Mouse (Mus musculus): ENCODE measurements at regions not wholly inside any gene's neighbourhood (a gene's known extent, or its start where the extent isn't known, plus 50 kb on each side); places are given as distances from the start of the nearest gene placed in this dataset.
"Not testable (repeated sequence)": the region's sequence is repeated elsewhere in the genome, so short reads cannot be mapped to it uniquely, and the experiment has no call there.

DNA sequence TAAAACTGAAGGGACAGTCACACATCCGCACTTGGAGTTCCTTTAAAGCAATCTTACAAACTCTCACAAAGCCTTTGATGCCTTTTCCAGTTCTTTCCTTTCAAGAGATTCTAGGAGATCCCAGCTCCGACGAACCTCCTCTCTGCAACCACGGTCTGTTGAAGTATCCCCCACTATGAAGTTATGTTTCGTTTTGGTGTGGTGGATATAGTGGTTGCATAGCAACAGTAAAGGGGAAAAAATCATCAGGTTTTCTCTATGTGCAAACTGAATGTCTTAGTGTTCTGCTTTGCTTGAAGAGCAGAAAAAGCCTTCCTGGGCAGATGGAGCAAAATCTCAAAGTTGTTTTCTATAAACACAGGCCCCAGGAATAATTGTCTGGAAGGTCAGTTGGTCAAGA, 147.4 kb upstream of the Dlgap1 start:
- no peak for DNase-seq (ENCODE audit: low spot score in 2 of 2)

DNA sequence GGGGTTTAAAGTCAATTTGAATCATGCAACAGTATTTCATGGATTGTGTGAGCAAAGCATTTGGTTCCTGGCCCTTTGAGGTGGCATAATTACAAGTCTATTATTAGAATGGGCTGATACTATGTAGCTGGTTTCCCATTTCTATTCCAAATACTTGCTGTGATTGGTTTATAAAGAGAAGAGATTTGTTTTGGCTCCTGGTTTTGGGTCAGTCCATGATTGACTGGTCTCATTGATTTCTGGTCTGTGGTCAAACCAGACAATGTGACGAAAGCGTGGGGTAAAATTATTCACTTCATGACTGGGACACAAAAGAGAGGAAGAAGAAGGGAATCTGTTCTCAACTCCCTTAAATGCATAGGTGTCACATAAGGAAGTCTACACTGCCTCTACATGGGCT, 147.0 kb upstream of the Dlgap1 start:
- no peak for DNase-seq (ENCODE audit: low spot score in 2 of 2)

DNA sequence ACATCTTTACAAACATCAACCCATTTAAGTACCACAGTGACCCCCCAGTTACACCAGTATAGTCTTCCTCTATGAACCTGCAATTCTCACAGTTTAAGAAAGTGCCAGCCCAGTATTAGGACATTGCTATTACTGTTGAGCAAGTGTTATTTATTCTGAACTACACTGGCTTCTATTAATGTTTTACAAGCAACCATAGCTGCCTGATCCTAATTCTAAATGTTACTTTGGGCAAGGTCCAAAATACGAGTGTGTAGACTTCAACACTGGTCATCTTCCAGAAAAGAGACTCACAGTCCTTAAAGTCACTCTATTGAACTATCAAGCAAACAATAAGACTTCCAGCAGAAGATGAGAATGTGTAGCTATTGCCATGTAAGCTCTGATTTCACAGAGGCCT, 146.0 kb upstream of the Dlgap1 start:
- DNase-seq (ENCODE audit: low spot score in 2 of 2), result no peak

DNA sequence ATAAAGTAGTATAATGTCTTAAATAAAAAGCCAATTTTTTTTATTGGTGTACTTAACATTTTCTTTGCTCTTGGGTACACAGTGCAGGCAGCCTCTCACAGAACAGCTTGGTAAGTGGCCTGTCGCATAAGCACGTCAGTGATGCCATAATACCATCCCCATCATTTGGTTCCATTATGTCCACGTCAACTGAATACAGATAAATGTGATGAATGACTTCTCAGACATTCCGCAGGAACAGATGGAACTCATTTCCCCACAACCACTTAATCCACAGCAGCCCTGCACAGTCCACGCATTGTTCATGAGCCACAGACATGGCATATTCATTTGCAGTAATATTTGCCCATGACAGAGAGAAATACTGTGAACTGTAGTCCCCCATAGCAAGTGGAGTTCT, 127.6 kb upstream of the Dlgap1 start:
- DNase-seq (ENCODE audit: low spot score in 2 of 2), result no peak

DNA sequence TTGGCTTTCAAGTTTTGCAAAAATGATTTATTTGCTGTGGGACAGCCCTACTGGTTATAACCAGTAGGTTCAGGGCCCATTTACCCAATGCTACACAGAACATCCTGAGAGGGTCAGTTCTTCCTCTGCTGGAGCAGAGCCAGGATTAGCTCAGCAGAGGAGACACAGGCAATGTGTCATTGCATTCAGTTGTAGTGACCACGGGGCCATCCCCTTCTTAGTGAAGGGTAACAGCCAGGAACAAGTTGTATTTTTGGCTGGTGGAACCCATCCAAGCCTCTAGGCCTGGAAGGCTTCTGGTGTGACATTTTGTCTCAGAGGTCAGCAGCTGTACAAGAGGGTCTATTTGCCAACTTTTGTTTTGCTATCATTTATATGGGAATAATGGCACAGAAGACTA, 120.6 kb upstream of the Dlgap1 start:
- no peak for DNase-seq (ENCODE audit: low spot score in 2 of 2)

DNA sequence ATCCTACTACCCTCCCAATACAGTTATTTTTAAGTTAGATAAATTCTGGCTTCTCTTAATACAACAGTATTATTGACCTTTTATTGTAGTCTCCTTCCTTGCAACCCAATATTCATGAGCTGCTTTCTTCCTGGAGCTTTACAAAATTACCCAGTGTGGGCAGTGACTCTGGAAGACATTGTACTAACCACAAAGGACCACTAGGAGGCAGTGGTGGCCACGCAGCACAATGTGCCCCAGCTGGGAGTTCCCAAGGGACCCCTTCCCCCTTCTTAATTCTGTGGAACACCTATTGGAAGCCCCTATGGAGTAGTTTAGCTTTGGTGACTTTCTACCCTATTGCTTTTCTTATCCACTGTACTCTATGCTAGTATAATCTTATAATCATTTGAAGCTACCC, 118.8 kb upstream of the Dlgap1 start:
- no peak for DNase-seq (ENCODE audit: low spot score in 2 of 2)

DNA sequence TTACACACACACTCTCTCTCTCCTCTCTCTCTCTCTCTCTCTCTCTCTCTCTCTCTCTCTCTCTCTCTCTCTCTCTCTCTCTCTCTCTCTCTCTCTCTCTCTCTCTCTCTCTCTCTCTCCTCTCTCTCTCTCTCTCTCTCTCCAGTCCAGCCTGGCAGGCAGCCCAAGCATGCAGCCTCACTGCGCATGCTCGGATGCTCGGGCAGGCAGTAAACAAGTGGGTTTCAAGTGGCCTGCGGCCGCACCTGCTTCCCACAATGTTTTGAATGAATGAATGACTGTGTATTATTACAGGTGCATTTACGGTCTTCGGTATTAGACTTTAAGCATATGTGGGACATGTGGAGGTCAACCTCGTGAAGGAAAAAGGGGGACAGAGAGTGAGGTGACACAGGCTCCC, 88.9 kb upstream of the Dlgap1 start:
- not testable (repeated sequence) for DNase-seq (ENCODE audit: low spot score in 2 of 2)

DNA sequence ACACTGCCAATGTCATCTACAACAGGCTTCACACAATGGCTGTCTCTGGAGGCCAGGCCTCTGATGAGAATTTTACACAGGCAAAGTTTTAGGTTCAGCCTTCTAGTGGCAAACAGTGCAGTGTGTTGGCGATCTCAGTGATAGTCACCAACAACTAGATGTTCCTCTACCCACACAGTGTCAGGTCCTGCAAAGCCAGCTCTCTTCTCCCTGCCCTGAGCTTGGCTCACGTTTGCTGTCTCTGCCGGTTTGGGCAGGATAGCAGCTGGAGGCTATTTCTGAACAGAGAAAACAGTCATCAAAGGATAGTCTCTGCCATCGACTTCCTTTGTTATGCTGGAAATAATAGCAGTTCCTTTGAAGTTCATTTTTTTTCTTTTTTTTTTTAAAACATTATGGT, 74.9 kb upstream of the Dlgap1 start:
- no peak for DNase-seq (ENCODE audit: low spot score in 2 of 2)

All from frontal cortex, postnatal 14 days (tissue).